Comparison of ENCODE assay signal across 12 mouse cellular contexts in the genomic region with DNA sequence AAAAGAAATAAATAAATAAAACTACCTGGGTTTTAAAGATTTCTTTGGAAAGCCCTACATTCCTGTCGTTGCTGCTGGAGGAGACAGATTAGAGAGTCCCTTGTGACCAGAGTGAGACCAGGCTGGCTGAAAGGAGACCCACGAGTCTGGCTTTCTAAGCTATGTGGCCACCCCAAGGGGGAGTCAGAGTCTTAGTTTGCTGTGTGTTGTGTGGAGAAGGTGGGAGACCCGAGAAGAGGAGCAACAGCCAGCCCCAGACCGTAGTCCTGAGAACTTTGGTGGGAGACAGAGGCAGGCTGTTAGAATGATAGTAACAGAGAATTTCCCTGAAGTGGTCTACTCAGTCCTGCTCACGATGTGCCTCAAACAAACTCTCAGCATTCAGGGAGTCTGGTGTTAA. TPM values are rescaled to one million over a fixed set of nuclear protein-coding genes. Genes with fewer than 3 reads are reported as not detected.
DNase-seq lines count a peak whose midpoint lies in the region; ATAC-seq and TF ChIP-seq lines count a peak whose summit lies in the region.
"Had no signal": no experiment of that assay in that cellular context is flagged by ENCODE, and none has a peak within 500 bp of the region (broad histone marks: within the 10 kb centered on the region; RNA-seq: fewer than 3 reads in every experiment).

No protein-coding gene starts in this region.

- WGBS in heart, embryonic 16.5 days, result under 1% methylated on average over 5 of the region's 5 CpGs
- under 1% methylated on average over 5 of the region's 5 CpGs for WGBS in heart, adult 2 months
- under 1% methylated on average over 5 of the region's 5 CpGs for WGBS in embryonic facial prominence, embryonic 10.5 days
- WGBS in hindbrain, postnatal 0 days, result 3% methylated on average over 5 of the region's 5 CpGs
- WGBS in cerebellum, adult 2 months, result 0% methylated on average over 5 of the region's 5 CpGs

- no peak for TF ChIP-seq CTCF in heart, adult 2 months (IDR thresholded peaks at IDR 0.05)
- TF ChIP-seq CTCF in ES-Bruce4 (IDR thresholded peaks at IDR 0.05; ENCODE audit: low read depth, low read length), result peak; percentile 17
- TF ChIP-seq CTCF in hindbrain, postnatal 0 days (IDR thresholded peaks at IDR 0.05; ENCODE audit: low read depth), result peak; percentile 51
- TF ChIP-seq CTCF in cerebellum, adult 2 months (IDR thresholded peaks at IDR 0.05; ENCODE audit: borderline replicate concordance, insufficient read depth, low read depth, low read length), result no peak

- intact Hi-C loops in heart, adult 2 months (cut with DNase I), result no loop called here
- intact Hi-C loops in left cerebral cortex, postnatal 36 days (cut with DNase I), result loop anchor here (2.0 kb wide), 1 partner anchor 405 kb away; no protein-coding TSS in a partner anchor

- H3K27ac ChIP-seq in heart, embryonic 16.5 days (ENCODE audit: low read length), result no peak overlapping the region
- H3K27ac ChIP-seq in heart, adult 2 months, result no peak overlapping the region
- no peak overlapping the region for H3K27ac ChIP-seq in ES-Bruce4 (ENCODE audit: insufficient read depth, low read length)
- no peak overlapping the region for H3K27ac ChIP-seq in embryonic facial prominence, embryonic 10.5 days (replicated peaks)
- H3K27ac ChIP-seq in hindbrain, postnatal 0 days, result no peak overlapping the region
- H3K27ac ChIP-seq in cerebellum, adult 2 months (ENCODE audit: insufficient read depth, low read length), result no peak overlapping the region
- H3K27ac ChIP-seq: embryonic facial prominence, embryonic 15.5 days had no signal

- no peaks in the 10 kb centered on the region for H3K79me2 ChIP-seq in heart, adult 2 months (replicated peaks; ENCODE audit: control insufficient read depth, insufficient read depth, low read length)

- no peaks in the 10 kb centered on the region for H3K9me3 ChIP-seq in heart, embryonic 16.5 days (replicated peaks; ENCODE audit: control insufficient read depth, low read length)
- no peaks in the 10 kb centered on the region for H3K9me3 ChIP-seq in ES-Bruce4 (replicated peaks; ENCODE audit: control insufficient read depth, insufficient read depth, low read length, poor library complexity, severe bottlenecking)
- H3K9me3 ChIP-seq in embryonic facial prominence, embryonic 10.5 days, result no peaks in the 10 kb centered on the region
- H3K9me3 ChIP-seq in hindbrain, postnatal 0 days (ENCODE audit: low read length), result no peaks in the 10 kb centered on the region
- H3K9me3 ChIP-seq: embryonic facial prominence, embryonic 15.5 days had no signal

- no peak for DNase-seq in heart, adult 2 months
- peak; percentile 35 for DNase-seq in embryonic facial prominence, embryonic 10.5 days (ENCODE audit: low spot score)
- DNase-seq in hindbrain, postnatal 0 days (ENCODE audit: low spot score), result peak; percentile 70
- DNase-seq in gastrocnemius, postnatal 25 days, result no peak
- no peak for DNase-seq in cerebellum, adult 2 months
- DNase-seq in left cerebral cortex, postnatal 36 days (ENCODE audit: low spot score in 2 of 2), result no peak
- DNase-seq: liver, postnatal 0 days had no signal

- H3K4me2 ChIP-seq in heart, embryonic 16.5 days (ENCODE audit: low read depth, low read length), result peak overlapping the region; percentile 16; the same call in 1 of the 2 replicates
- peak overlapping the region; percentile 86 for H3K4me2 ChIP-seq in hindbrain, postnatal 0 days (ENCODE audit: low read depth, low read length)

- no peak for TF ChIP-seq POLR2A in heart, adult 2 months (IDR thresholded peaks at IDR 0.05; ENCODE audit: insufficient read depth, low read depth, low read length)
- TF ChIP-seq POLR2A in ES-Bruce4 (IDR thresholded peaks at IDR 0.05; ENCODE audit: insufficient read depth, low read length), result no peak
- no peak for TF ChIP-seq POLR2A in cerebellum, adult 2 months (IDR thresholded peaks at IDR 0.05; ENCODE audit: borderline replicate concordance, insufficient read depth, low read length)

- peaks cover 4% of the 10 kb centered on the region; the same call in 1 of the 2 replicates for H3K4me1 ChIP-seq in heart, embryonic 16.5 days (ENCODE audit: control insufficient read depth, insufficient read depth, low read length)
- no peaks in the 10 kb centered on the region for H3K4me1 ChIP-seq in heart, adult 2 months (ENCODE audit: control insufficient read depth, insufficient read depth, low read length)
- H3K4me1 ChIP-seq in ES-Bruce4 (ENCODE audit: control insufficient read depth, insufficient read depth, low read length), result no peaks in the 10 kb centered on the region
- peaks cover 22% of the 10 kb centered on the region for H3K4me1 ChIP-seq in embryonic facial prominence, embryonic 10.5 days
- no peaks in the 10 kb centered on the region for H3K4me1 ChIP-seq in hindbrain, postnatal 0 days (ENCODE audit: insufficient read depth, low read length)
- no peaks in the 10 kb centered on the region for H3K4me1 ChIP-seq in cerebellum, adult 2 months (ENCODE audit: control insufficient read depth, insufficient read depth, low read length)

- ATAC-seq in heart, embryonic 16.5 days (replicated peaks; ENCODE audit: extremely low read depth, insufficient read depth, low FRiP score), result no peak
- peak; percentile 31; the same call in 1 of the 2 replicates for ATAC-seq in hindbrain, postnatal 0 days
- ATAC-seq: CD4-positive, CD25-positive, alpha-beta regulatory T cell, adult 4 months; liver, postnatal 0 days had no signal

- no peaks in the 10 kb centered on the region for H3K36me3 ChIP-seq in heart, embryonic 16.5 days (ENCODE audit: control insufficient read depth, insufficient read depth)
- no peaks in the 10 kb centered on the region for H3K36me3 ChIP-seq in heart, adult 2 months (ENCODE audit: control insufficient read depth, insufficient read depth, low read length)
- no peaks in the 10 kb centered on the region for H3K36me3 ChIP-seq in ES-Bruce4 (ENCODE audit: control insufficient read depth, insufficient read depth, low read length, poor library complexity, severe bottlenecking)
- no peaks in the 10 kb centered on the region for H3K36me3 ChIP-seq in embryonic facial prominence, embryonic 10.5 days (replicated peaks)
- no peaks in the 10 kb centered on the region for H3K36me3 ChIP-seq in hindbrain, postnatal 0 days (ENCODE audit: insufficient read depth, low read length)
- H3K36me3 ChIP-seq: embryonic facial prominence, embryonic 15.5 days had no signal

- H3K4me3 ChIP-seq in heart, embryonic 16.5 days (ENCODE audit: low read length), result peak overlapping the region; percentile 4; the same call in 1 of the 2 replicates
- no peak overlapping the region for H3K4me3 ChIP-seq in heart, adult 2 months
- H3K4me3 ChIP-seq in ES-Bruce4 (ENCODE audit: low read depth, low read length), result no peak overlapping the region
- no peak overlapping the region for H3K4me3 ChIP-seq in embryonic facial prominence, embryonic 10.5 days
- peak overlapping the region; percentile 0; the same call in 1 of the 2 replicates for H3K4me3 ChIP-seq in hindbrain, postnatal 0 days (ENCODE audit: low read length)
- no peak overlapping the region for H3K4me3 ChIP-seq in cerebellum, adult 2 months (replicated peaks; ENCODE audit: insufficient read depth, low read depth, low read length)

- TF ChIP-seq EP300 in heart, adult 2 months (IDR thresholded peaks at IDR 0.05; ENCODE audit: insufficient read depth, low read depth, low read length), result no peak
- TF ChIP-seq EP300 in ES-Bruce4 (IDR thresholded peaks at IDR 0.05; ENCODE audit: insufficient read depth, low read depth, low read length), result no peak

- peaks cover 70% of the 10 kb centered on the region for H3K27me3 ChIP-seq in heart, embryonic 16.5 days (ENCODE audit: control insufficient read depth, insufficient read depth, low read length)
- peaks cover 15% of the 10 kb centered on the region for H3K27me3 ChIP-seq in heart, adult 2 months (ENCODE audit: control insufficient read depth, insufficient read depth, low read length)
- H3K27me3 ChIP-seq in ES-Bruce4 (ENCODE audit: control insufficient read depth, insufficient read depth, low read length, poor library complexity, severe bottlenecking), result peaks cover 15% of the 10 kb centered on the region
- peaks cover 89% of the 10 kb centered on the region for H3K27me3 ChIP-seq in embryonic facial prominence, embryonic 10.5 days (replicated peaks; ENCODE audit: low read depth, poor library complexity, severe bottlenecking)
- H3K27me3 ChIP-seq in hindbrain, postnatal 0 days (ENCODE audit: insufficient read depth, low read length), result peaks cover 16% of the 10 kb centered on the region
- H3K27me3 ChIP-seq in cerebellum, adult 2 months (ENCODE audit: control insufficient read depth, insufficient read depth, low read length), result peaks cover 7% of the 10 kb centered on the region; the same call in 1 of the 2 replicates

- H3K9ac ChIP-seq in heart, embryonic 16.5 days (ENCODE audit: low read length), result no peak overlapping the region
- H3K9ac ChIP-seq in heart, adult 2 months (ENCODE audit: low read depth, low read length), result no peak overlapping the region
- H3K9ac ChIP-seq in ES-Bruce4 (ENCODE audit: low read depth, poor library complexity, severe bottlenecking), result no peak overlapping the region
- H3K9ac ChIP-seq in hindbrain, postnatal 0 days (replicated peaks; ENCODE audit: low read length), result no peak overlapping the region
- H3K9ac ChIP-seq: embryonic facial prominence, embryonic 15.5 days; liver, postnatal 0 days had no signal

RNA-seq across cellular contexts. Expression of a gene that starts 1.6 kb away (rescaled TPM):
- polyA plus RNA-seq in heart, embryonic 16.5 days (2015; fragmentation: Nextera tagmentation; extraction: Ambion mirVana), result 0.35 and 0.82 TPM in 2 replicates
- total RNA-seq in heart, adult 2 months (2021), result under 1 TPM; 0.31 to 0.66 TPM
- polyA plus RNA-seq in heart, adult 2 months (2012; rRNA removed), result 0.26 and 0.27 TPM in 2 replicates
- 4.6 and 5.2 TPM in 2 replicates for polyA plus RNA-seq in ES-Bruce4 (2011; ENCODE audit: insufficient read depth, insufficient read length, low read depth, missing spikeins)
- polyA plus RNA-seq in embryonic facial prominence, embryonic 10.5 days (2016; fragmentation: Nextera tagmentation; extraction: Ambion mirVana), result 0.08 and 0.22 TPM in 2 replicates
- total RNA-seq in hindbrain, postnatal 0 days (2014; rRNA removed), result 12.6 and 17.8 TPM in 2 replicates
- polyA plus RNA-seq in hindbrain, postnatal 0 days (2015; fragmentation: Nextera tagmentation; extraction: Ambion mirVana), result 3.7 and 4.4 TPM in 2 replicates
- under 1 TPM; 0.13 to 0.95 TPM for total RNA-seq in gastrocnemius, postnatal 25 days (2021)
- polyA plus RNA-seq in cerebellum, adult 2 months (2012; rRNA removed), result 40.7 and 49.6 TPM in 2 replicates
- 10 to 100 TPM; 11.6 to 19.5 TPM for total RNA-seq in left cerebral cortex, postnatal 36 days (2021)
- total RNA-seq: neutrophil, adult 5-6 weeks had no signal
- polyA plus RNA-seq: CD4-positive, CD25-positive, alpha-beta regulatory T cell, adult 4 months; liver, postnatal 0 days had no signal

Comparison
In these comparisons a context has a peak if more than half of its experiments do, and no peak if none do; other contexts are left out.
1. H3K4me3 ChIP-seq: peak in heart, embryonic 16.5 days (single experiment) and hindbrain, postnatal 0 days (single experiment); none in heart, adult 2 months (single experiment), ES-Bruce4 (single experiment), embryonic facial prominence, embryonic 10.5 days (single experiment) and cerebellum, adult 2 months (single experiment).
2. DNase-seq: peak in embryonic facial prominence, embryonic 10.5 days (single experiment) and hindbrain, postnatal 0 days (single experiment); none in heart, adult 2 months (0 of 2), gastrocnemius, postnatal 25 days (single experiment), cerebellum, adult 2 months (0 of 2) and left cerebral cortex, postnatal 36 days (0 of 2).
3. CTCF ChIP-seq: peak in ES-Bruce4 (single experiment) and hindbrain, postnatal 0 days (single experiment); none in heart, adult 2 months (single experiment) and cerebellum, adult 2 months (single experiment).